Mouse (Mus musculus) thymus, adult 2 months (tissue): ENCODE measurements around the gene Adora3.

Experiments
- CTCF ChIP-seq: fragments of 200-500 bp; IDR thresholded peaks from 2 replicates; pipeline ENCODE4 v1.5.1; 2012; ENCODE audit warnings: mild to moderate bottlenecking, control low read depth, low read length, moderate library complexity, borderline replicate concordance; ENCODE audit not compliant: control insufficient read depth, poor library complexity, insufficient read depth; ENCODE audit errors: extremely low read depth
- POLR2A ChIP-seq: fragments of 200-500 bp; IDR thresholded peaks from 2 replicates; pipeline ENCODE4 v1.6.1; 2012; ENCODE audit warnings: mild to moderate bottlenecking, low read length, control low read depth, moderate library complexity; ENCODE audit not compliant: control insufficient read depth, poor library complexity, insufficient read depth; ENCODE audit errors: extremely low read depth

DNA sequence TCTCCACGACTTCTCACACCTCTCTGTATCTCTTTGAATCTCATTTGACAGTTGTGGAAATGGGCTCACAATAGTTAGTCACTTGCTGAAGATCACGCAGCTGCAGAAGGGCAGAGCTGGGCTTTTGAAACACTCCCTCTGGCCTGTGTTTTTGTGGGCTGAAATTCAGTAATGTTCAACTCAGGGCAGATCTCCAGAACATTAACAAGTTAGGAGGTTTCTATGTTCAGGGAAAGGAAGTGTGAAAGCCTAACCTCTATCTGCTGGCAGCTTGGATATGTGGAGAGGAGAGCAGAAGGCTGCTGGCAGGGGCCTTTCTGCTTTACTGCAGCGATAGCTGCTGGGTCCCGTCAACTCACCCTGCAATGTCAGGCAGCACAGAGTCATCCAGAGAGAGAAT lies 19.6 kb downstream of the Adora3 start:
- TF ChIP-seq POLR2A = no peak
- no peak for TF ChIP-seq CTCF
